Mouse (Mus musculus): ENCODE measurements around the gene Fbxw7. TPM values are rescaled to one million over a fixed set of nuclear protein-coding genes. Genes with fewer than 3 reads are reported as not detected.

Fbxw7 gene
- polyA plus RNA-seq, 1 experiment from 2014 or later = 13.8 TPM

GRCm38 (mm10) chr3:85015667-85016066 is 200.6 kb downstream of the Fbxw7 start:
- Histone ChIP-seq H3K27ac (no peak overlapping the region), H3K9me3 (no peaks in the 10 kb centered on the region), H3K36me3 (no peaks in the 10 kb centered on the region), H3K9ac (no peak overlapping the region), H3K4me1 (no peaks in the 10 kb centered on the region), H3K4me3 (no peak overlapping the region), H3K27me3 (no peaks in the 10 kb centered on the region), H3K4me2 (replicated peaks) (no peak overlapping the region)
- ATAC-seq (ENCODE audit: insufficient number of reproducible peaks, insufficient read depth, low FRiP score, low TSS enrichment) = no peak
- WGBS = 65% methylated on average over 9 of the region's 9 CpGs

DNA sequence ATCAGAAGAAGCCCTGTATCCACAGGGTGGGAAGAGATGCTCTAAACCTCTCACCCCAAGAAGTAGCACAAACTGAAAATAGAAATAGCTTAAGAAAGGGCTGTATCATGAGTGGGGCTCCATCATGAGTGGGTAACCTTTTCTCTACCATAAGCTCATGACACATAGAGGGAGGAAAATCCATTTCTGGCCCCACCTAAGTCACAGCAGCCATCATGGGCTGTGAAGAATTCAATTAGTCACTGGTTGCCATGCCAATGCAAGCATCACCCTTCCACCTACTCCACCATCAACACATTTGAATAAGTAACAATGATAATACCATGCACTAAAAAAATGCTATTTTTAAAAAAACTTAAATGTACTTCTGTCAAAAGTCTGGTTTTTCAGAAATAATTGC is 205.1 kb downstream of the Fbxw7 start:
- no peak overlapping the region for H3K9ac ChIP-seq
- no peak overlapping the region for H3K4me2 ChIP-seq (replicated peaks)
- H3K4me3 ChIP-seq = no peak overlapping the region
- H3K4me1 ChIP-seq = no peaks in the 10 kb centered on the region
- no peak for ATAC-seq (ENCODE audit: insufficient number of reproducible peaks, insufficient read depth, low FRiP score, low TSS enrichment)
- H3K27me3 ChIP-seq = no peaks in the 10 kb centered on the region
- H3K27ac ChIP-seq = no peak overlapping the region
- no peaks in the 10 kb centered on the region for H3K9me3 ChIP-seq
- H3K36me3 ChIP-seq = no peaks in the 10 kb centered on the region

GRCm38 (mm10) chr3:85021816-85022215 is 206.7 kb downstream of the Fbxw7 start:
- no peak overlapping the region for H3K27ac ChIP-seq
- H3K4me1 ChIP-seq = no peaks in the 10 kb centered on the region
- H3K4me2 ChIP-seq (replicated peaks) = no peak overlapping the region
- no peak overlapping the region for H3K9ac ChIP-seq
- ATAC-seq (ENCODE audit: insufficient number of reproducible peaks, insufficient read depth, low FRiP score, low TSS enrichment) = no peak
- no peak overlapping the region for H3K4me3 ChIP-seq
- no peaks in the 10 kb centered on the region for H3K9me3 ChIP-seq
- H3K36me3 ChIP-seq = no peaks in the 10 kb centered on the region
- WGBS = 93% methylated on average over 6 of the region's 6 CpGs
- H3K27me3 ChIP-seq = no peaks in the 10 kb centered on the region

DNA sequence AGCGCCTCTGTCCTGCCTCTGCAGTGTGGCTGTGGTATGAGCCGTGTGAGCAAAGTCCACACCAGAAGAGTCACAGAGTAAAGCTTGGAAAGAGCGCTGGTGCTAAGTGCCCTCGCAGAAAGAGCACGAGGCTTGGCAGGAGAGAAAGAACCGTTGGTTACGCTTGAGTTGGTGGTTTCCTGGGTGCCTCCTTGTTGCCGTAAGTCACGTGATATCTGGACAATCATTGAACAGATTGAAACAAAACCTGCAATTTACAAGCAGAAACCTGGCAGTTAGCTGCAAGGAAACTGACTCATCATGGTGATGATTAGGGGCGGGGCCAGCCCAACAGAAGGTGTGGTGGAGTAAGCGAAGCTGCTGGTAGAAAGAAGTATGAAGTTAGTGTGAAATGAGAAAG is 207.7 kb downstream of the Fbxw7 start:
- no peak for ATAC-seq (ENCODE audit: insufficient number of reproducible peaks, insufficient read depth, low FRiP score, low TSS enrichment)
- Histone ChIP-seq H3K27ac (no peak overlapping the region), H3K36me3 (no peaks in the 10 kb centered on the region), H3K27me3 (no peaks in the 10 kb centered on the region), H3K4me1 (no peaks in the 10 kb centered on the region), H3K4me3 (no peak overlapping the region), H3K4me2 (replicated peaks) (no peak overlapping the region), H3K9ac (no peak overlapping the region), H3K9me3 (no peaks in the 10 kb centered on the region)
- 84% methylated on average over 11 of the region's 11 CpGs for WGBS

GRCm38 (mm10) chr3:85024237-85024636 is 209.2 kb downstream of the Fbxw7 start:
- 75% methylated on average over 2 of the region's 2 CpGs for WGBS
- ATAC-seq (ENCODE audit: insufficient number of reproducible peaks, insufficient read depth, low FRiP score, low TSS enrichment) = no peak
- no peak overlapping the region for H3K9ac ChIP-seq
- H3K4me2 ChIP-seq (replicated peaks) = no peak overlapping the region
- no peaks in the 10 kb centered on the region for H3K36me3 ChIP-seq
- no peaks in the 10 kb centered on the region for H3K9me3 ChIP-seq
- H3K27ac ChIP-seq = no peak overlapping the region
- no peaks in the 10 kb centered on the region for H3K27me3 ChIP-seq
- no peak overlapping the region for H3K4me3 ChIP-seq
- no peaks in the 10 kb centered on the region for H3K4me1 ChIP-seq

DNA sequence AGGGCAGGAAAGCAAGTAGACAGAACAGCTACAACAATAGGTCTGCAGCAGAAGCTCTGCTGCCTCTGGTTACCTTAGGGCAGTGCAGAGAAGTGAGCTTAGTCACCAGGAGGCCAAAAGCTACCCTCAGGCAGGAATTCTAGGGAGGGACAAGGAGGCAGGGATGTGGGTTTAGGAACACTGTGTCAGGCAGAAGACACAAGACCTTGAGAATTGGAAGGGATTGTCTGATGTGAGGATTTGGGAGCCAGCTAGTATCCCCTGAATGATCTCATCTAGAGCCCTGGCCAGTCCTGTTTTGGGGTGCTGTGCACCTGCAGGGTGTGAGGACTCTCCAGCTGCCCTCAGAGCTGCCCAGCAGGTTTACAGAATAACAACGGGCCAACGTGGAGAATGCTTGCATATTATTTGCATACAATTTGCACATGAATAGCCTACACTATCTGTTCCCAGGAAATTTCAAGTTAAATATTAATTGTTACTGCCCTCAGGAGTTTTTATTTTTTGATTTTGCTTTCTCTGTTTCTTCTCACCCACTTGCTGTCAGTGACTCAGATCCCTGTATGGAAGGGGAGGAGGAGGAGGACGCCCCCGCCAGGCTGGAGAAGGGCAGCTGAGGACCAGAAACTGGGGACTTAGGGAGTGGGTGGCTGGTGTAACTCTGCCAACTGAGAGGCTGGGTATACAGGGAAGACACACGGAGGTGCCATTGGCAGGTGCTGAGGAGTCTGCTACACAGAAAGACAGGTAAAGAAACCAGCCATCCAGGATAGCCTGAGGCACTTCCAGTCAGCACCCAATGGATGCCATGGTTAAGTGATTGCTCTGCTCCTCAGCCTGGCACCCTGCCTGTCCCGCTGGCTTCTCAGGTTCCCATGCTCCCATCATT is 210.0 kb downstream of the Fbxw7 start:
- Histone ChIP-seq H3K9ac (no peak overlapping the region), H3K4me2 (replicated peaks) (no peak overlapping the region), H3K27ac (no peak overlapping the region), H3K4me3 (no peak overlapping the region), H3K4me1 (no peaks in the 10 kb centered on the region), H3K9me3 (no peaks in the 10 kb centered on the region), H3K27me3 (no peaks in the 10 kb centered on the region), H3K36me3 (no peaks in the 10 kb centered on the region)
- 22% methylated on average over 6 of the region's 6 CpGs for whole genome bisulfite sequencing
- ATAC-seq (ENCODE audit: insufficient number of reproducible peaks, insufficient read depth, low FRiP score, low TSS enrichment) = no peak

Other genes with a start within 250 kb of the Fbxw7 start
- 35.8 and 39.6 TPM in 2 replicates for gene Arfip1, start 232.6 kb upstream of the Fbxw7 start, polyA plus RNA-seq (2016; fragmentation: Nextera tagmentation; extraction: Ambion mirVana)
- 0.12 and 0.14 TPM in 2 replicates for gene Tigd4, start 221.7 kb upstream of the Fbxw7 start, polyA plus RNA-seq (2016; fragmentation: Nextera tagmentation; extraction: Ambion mirVana)
- 0.99 and 1.3 TPM in 2 replicates for gene Tmem154, start 149.1 kb upstream of the Fbxw7 start, polyA plus RNA-seq (2016; fragmentation: Nextera tagmentation; extraction: Ambion mirVana)